Mouse (Mus musculus): ENCODE measurements around the gene Rab7. TPM values are rescaled to one million over a fixed set of nuclear protein-coding genes. Genes with fewer than 3 reads are reported as not detected.
"Not testable (repeated sequence)": the region's sequence is repeated elsewhere in the genome, so short reads cannot be mapped to it uniquely, and the experiment has no call there.

Gene Rab7
- total and polyA plus RNA-seq, 3 experiments = 123 to 385 (median 335) TPM

GRCm38 (mm10) chr6:88003439-88003838 lies 41.6 kb downstream of the Rab7 start:
- no peak for DNase-seq

GRCm38 (mm10) chr6:87998358-87998757 lies 46.7 kb downstream of the Rab7 start:
- DNase-seq = no peak

GRCm38 (mm10) chr6:87997706-87998265 lies 47.3 kb downstream of the Rab7 start:
- peak; percentile 84 for DNase-seq

GRCm38 (mm10) chr6:87996606-87997005 lies 48.5 kb downstream of the Rab7 start:
- no peak for DNase-seq

- DNase-seq = no peak
Measured at GRCm38 (mm10) chr6:87995519-87995918, 49.6 kb downstream of the Rab7 start.

- DNase-seq = no peak
Measured at GRCm38 (mm10) chr6:87993790-87994571, 51.1 kb downstream of the Rab7 start.

GRCm38 (mm10) chr6:87992733-87993132 lies 52.3 kb downstream of the Rab7 start:
- peak; percentile 70 for DNase-seq

GRCm38 (mm10) chr6:87991886-87992285 lies 53.2 kb downstream of the Rab7 start:
- DNase-seq = no peak

GRCm38 (mm10) chr6:87991216-87991615 lies 53.9 kb downstream of the Rab7 start:
- no peak for DNase-seq

- no peak for DNase-seq
Measured at GRCm38 (mm10) chr6:87982506-87982905, 62.6 kb downstream of the Rab7 start.

GRCm38 (mm10) chr6:87981547-87982256 lies 63.4 kb downstream of the Rab7 start, which contains the start of gene H1fx:
Gene H1fx, minus strand, starts transcription at chr6:87981637.
- DNase-seq = peak; percentile 76

GRCm38 (mm10) chr6:87981030-87981485 lies 64.0 kb downstream of the Rab7 start:
- peak; percentile 50 for DNase-seq

GRCm38 (mm10) chr6:87980374-87981029 lies 64.6 kb downstream of the Rab7 start:
- DNase-seq = peak; percentile 87

GRCm38 (mm10) chr6:87979728-87980127 lies 65.3 kb downstream of the Rab7 start:
- no peak for DNase-seq

- DNase-seq = no peak
Measured at GRCm38 (mm10) chr6:87970041-87970440, 75.0 kb downstream of the Rab7 start.

GRCm38 (mm10) chr6:87962457-87962856 lies 82.6 kb downstream of the Rab7 start:
- not testable (repeated sequence) for DNase-seq

Small RNA genes lying within 50 kb of the gene (microRNA-seq; reads per million reads assigned to microRNA genes)
- gene Gm47286 = 0.44 to 1.2 reads per million in 2 experiments

Other genes starting within 250 kb of the Rab7 start
- 10 to 100 TPM; 28.0 to 28.2 TPM for gene Rab43, start 233.1 kb downstream of the Rab7 start, total RNA-seq (2021)
- gene Rab43, start 233.1 kb downstream of the Rab7 start, polyA plus RNA-seq (2012; rRNA removed) = 27.6 and 30.6 TPM in 2 replicates
- gene Gm45140, start 209.5 kb downstream of the Rab7 start, total RNA-seq (2021) = 1 to 10 TPM; 2.5 TPM
- gene Gm45140, start 209.5 kb downstream of the Rab7 start, polyA plus RNA-seq (2012; rRNA removed) = 0.02 and 0.15 TPM in 2 replicates
- gene Isy1, start 206.5 kb downstream of the Rab7 start, total RNA-seq (2021) = 10 to 100 TPM; 44.4 to 55.6 TPM
- 3.1 and 3.8 TPM in 2 replicates for gene Isy1, start 206.5 kb downstream of the Rab7 start, polyA plus RNA-seq (2012; rRNA removed)
- gene Cnbp, start 194.2 kb downstream of the Rab7 start, total RNA-seq (2021) = 100 to 1,000 TPM; 333 to 380 TPM
- gene Cnbp, start 194.2 kb downstream of the Rab7 start, polyA plus RNA-seq (2012; rRNA removed) = 73.9 and 76.1 TPM in 2 replicates
- gene Copg1, start 157.5 kb downstream of the Rab7 start, total RNA-seq (2021) = 100 to 1,000 TPM; 102 to 104 TPM
- 26.0 and 41.0 TPM in 2 replicates for gene Copg1, start 157.5 kb downstream of the Rab7 start, polyA plus RNA-seq (2012; rRNA removed)
- gene Hmces, start 131.3 kb downstream of the Rab7 start, total RNA-seq (2021) = 10 to 100 TPM; 21.5 to 22.4 TPM
- 15.4 and 22.3 TPM in 2 replicates for gene Hmces, start 131.3 kb downstream of the Rab7 start, polyA plus RNA-seq (2012; rRNA removed)
- 1 to 10 TPM; 7.4 to 9.5 TPM for gene H1fx, start 63.6 kb downstream of the Rab7 start, total RNA-seq (2021)
- gene H1fx, start 63.6 kb downstream of the Rab7 start, polyA plus RNA-seq (2012; rRNA removed) = 17.1 and 22.1 TPM in 2 replicates
- gene Rpn1, start 39.2 kb upstream of the Rab7 start, total RNA-seq (2021) = 100 to 1,000 TPM; 287 to 305 TPM
- 117 and 146 TPM in 2 replicates for gene Rpn1, start 39.2 kb upstream of the Rab7 start, polyA plus RNA-seq (2012; rRNA removed)
- gene Gata2, start 148.6 kb upstream of the Rab7 start, total RNA-seq (2021) = 10 to 100 TPM; 23.0 to 52.6 TPM
- 167 and 184 TPM in 2 replicates for gene Gata2, start 148.6 kb upstream of the Rab7 start, polyA plus RNA-seq (2012; rRNA removed)
- gene Dnajb8, start 177.0 kb upstream of the Rab7 start, total RNA-seq (2021) = not detected
- not detected in 2 replicates for gene Dnajb8, start 177.0 kb upstream of the Rab7 start, polyA plus RNA-seq (2012; rRNA removed)